Mouse (Mus musculus) intestine, embryonic 15.5 days (tissue): Measurements from ENCODE around the gene H2al1e. TPM values are rescaled to one million over a fixed set of nuclear protein-coding genes. Genes with fewer than 3 reads are reported as not detected.
"Not testable (repeated sequence)": the region's sequence is repeated elsewhere in the genome, so short reads cannot be mapped to it uniquely, and the experiment has no call there.

Source experiments
- ATAC-seq: fragments of 200-750 bp; cut with Nextera tagmentation; 2 replicates; pipeline ENCODE4 v1.8.0; 2017; ENCODE audit warnings: moderate TSS enrichment, moderate library complexity
- H3K27ac ChIP-seq: fragments of 300-500 bp; sonication (generic); 2 replicates; pipeline ENCODE4 v1.5.1; 2015; ENCODE audit warnings: mild to moderate bottlenecking, inconsistent platforms
- H3K27me3 ChIP-seq: fragments of 300-500 bp; sonication (generic); replicated peaks from 2 replicates; pipeline ENCODE4 v1.6.1; 2015; ENCODE audit warnings: inconsistent platforms
- H3K36me3 ChIP-seq: fragments of 300-500 bp; sonication (generic); 2 replicates; pipeline ENCODE4 v1.6.1; 2015; ENCODE audit warnings: inconsistent platforms
- H3K4me1 ChIP-seq: fragments of 300-500 bp; sonication (generic); replicated peaks from 2 replicates; pipeline ENCODE4 v1.6.1; 2015; ENCODE audit warnings: inconsistent platforms
- H3K4me2 ChIP-seq: fragments of 300-500 bp; sonication (generic); replicated peaks from 2 replicates; pipeline ENCODE4 v1.6.1; 2015; ENCODE audit warnings: mild to moderate bottlenecking, inconsistent platforms
- H3K4me3 ChIP-seq: fragments of 300-500 bp; sonication (generic); replicated peaks from 2 replicates; pipeline ENCODE4 v1.5.1; 2015; ENCODE audit warnings: inconsistent platforms
- H3K9ac ChIP-seq: fragments of 300-500 bp; sonication (generic); 2 replicates; pipeline ENCODE4 v1.6.1; 2015; ENCODE audit warnings: inconsistent platforms
- H3K9me3 ChIP-seq: fragments of 300-500 bp; sonication (generic); 2 replicates; pipeline ENCODE4 v1.6.1; 2016; ENCODE audit warnings: inconsistent platforms
- WGBS: fragments of 180-500 bp; shearing (Covaris S2); methylation state at CpG from one replicate; pipeline ENCODE4 v1.1.7; 2015; 5-methylcytosine and 5-hydroxymethylcytosine counted together
- polyA plus RNA-seq: library from polyadenylated mRNA; unstranded; fragments of >200 nt; fragmentation: Nextera tagmentation; extraction: Ambion mirVana; gene quantifications from 2 replicates; pipeline ENCODE4 v1.2.1, GENCODE M21; 2015

The H2al1e gene
- not detected in 2 replicates for polyA plus RNA-seq

DNA sequence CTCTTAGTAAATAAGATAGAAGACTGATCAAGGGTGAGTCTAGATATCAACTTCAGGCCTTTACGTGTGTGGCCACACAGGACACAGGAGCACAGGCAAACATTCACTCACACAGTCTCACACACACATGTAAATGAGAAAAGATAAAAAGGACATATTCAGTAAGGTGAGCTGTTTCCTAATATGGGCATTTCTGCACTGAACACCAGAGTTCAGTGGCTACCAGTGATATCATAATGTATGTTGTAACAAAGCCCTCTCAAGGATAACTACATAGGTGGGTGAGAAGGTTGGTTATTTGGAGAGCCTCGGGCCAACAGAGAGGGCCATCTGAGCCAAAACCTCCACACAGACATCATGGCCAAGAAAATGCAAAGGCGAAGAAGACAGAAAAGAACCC is at the start of gene H2al1e:
Gene H2al1e (plus strand): TSS at position 301 of the 400 bp plus-strand sequence.
- not testable (repeated sequence) for H3K36me3 ChIP-seq, H3K9ac ChIP-seq, H3K4me2 ChIP-seq, H3K4me3 ChIP-seq, H3K27me3 ChIP-seq, H3K4me1 ChIP-seq, ATAC-seq, H3K27ac ChIP-seq, H3K9me3 ChIP-seq
- no CpG with 5 or more reads among the region's 3 CpGs for WGBS

GRCm38 (mm10) chrX:11264918-11265317 is 46.8 kb upstream of the H2al1e start:
- H3K4me2 ChIP-seq = no peak overlapping the region
- H3K9me3 ChIP-seq = no peaks in the 10 kb centered on the region
- no peaks in the 10 kb centered on the region for H3K4me1 ChIP-seq
- no peaks in the 10 kb centered on the region for H3K36me3 ChIP-seq
- WGBS = 64% methylated on average over 8 of the region's 8 CpGs
- no peaks in the 10 kb centered on the region for H3K27me3 ChIP-seq
- no peak overlapping the region for H3K4me3 ChIP-seq
- no peak overlapping the region for H3K27ac ChIP-seq
- no peak for ATAC-seq
- H3K9ac ChIP-seq = no peak overlapping the region

DNA sequence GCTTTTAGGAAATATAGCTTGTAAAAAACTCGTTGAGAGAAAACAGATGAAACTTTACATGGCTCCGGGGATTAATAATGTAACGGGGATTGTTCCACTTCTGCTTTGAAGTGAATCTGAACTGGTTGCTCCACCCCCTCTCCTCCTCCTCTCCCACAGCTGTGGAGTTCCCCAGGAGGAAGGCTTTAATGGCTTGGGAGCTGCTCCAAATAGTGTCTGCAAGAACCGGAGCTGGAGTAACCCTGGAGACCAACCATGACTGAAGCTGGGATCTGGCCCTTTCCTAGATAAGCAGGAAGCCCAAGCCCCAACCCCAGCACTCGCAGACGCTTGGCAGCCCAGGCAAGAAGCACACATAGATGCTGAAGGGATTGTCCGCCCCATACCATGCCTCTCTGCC is 43.9 kb upstream of the H2al1e start:
- no peaks in the 10 kb centered on the region for H3K27me3 ChIP-seq
- no peak overlapping the region for H3K4me2 ChIP-seq
- no peaks in the 10 kb centered on the region for H3K36me3 ChIP-seq
- H3K9ac ChIP-seq = no peak overlapping the region
- no peaks in the 10 kb centered on the region for H3K9me3 ChIP-seq
- H3K27ac ChIP-seq = 0 out of 2 replicates have a peak overlapping the region, but pooled peaks have one; percentile 17
- no peaks in the 10 kb centered on the region for H3K4me1 ChIP-seq
- 45% methylated on average over 7 of the region's 7 CpGs for WGBS
- ATAC-seq = peak; percentile 41; the same call in 1 of the 2 replicates
- no peak overlapping the region for H3K4me3 ChIP-seq

DNA sequence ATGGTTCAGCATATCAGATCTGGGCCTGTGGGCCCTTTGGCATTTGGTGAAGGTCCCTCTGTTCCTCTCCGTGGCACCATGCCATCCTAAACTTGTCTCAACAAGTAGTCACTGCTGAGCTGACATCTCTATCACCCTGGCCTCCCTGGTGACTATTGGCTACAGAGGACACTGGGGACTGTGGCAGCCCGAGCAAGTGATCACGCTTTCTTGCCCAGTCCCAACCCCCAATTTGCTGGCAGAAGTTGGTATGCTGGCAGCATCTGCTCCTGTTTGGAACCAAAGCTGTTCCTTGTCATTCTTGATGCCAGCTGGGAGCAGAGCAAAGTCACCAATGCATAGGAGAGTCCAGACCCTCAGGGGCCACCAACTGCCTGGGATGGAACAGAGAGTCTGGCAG is 42.7 kb upstream of the H2al1e start:
- 83% methylated on average over 3 of the region's 3 CpGs for WGBS
- no peaks in the 10 kb centered on the region for H3K27me3 ChIP-seq
- no peak overlapping the region for H3K4me3 ChIP-seq

GRCm38 (mm10) chrX:11273190-11273589 is 38.5 kb upstream of the H2al1e start:
- no peaks in the 10 kb centered on the region for H3K9me3 ChIP-seq
- H3K9ac ChIP-seq = no peak overlapping the region

More for the DNA sequence above, 42.7 kb upstream of the H2al1e start:
- H3K4me2 ChIP-seq = no peak overlapping the region
- H3K36me3 ChIP-seq = no peaks in the 10 kb centered on the region
- no peaks in the 10 kb centered on the region for H3K4me1 ChIP-seq
- no peak overlapping the region for H3K9ac ChIP-seq
- no peak overlapping the region for H3K27ac ChIP-seq
- no peak for ATAC-seq
- no peaks in the 10 kb centered on the region for H3K9me3 ChIP-seq

GRCm38 (mm10) chrX:11277083-11277482 is 34.7 kb upstream of the H2al1e start:
- no peak overlapping the region for H3K4me3 ChIP-seq
- H3K27ac ChIP-seq = no peak overlapping the region
- WGBS = 67% methylated on average over 6 of the region's 6 CpGs
- no peaks in the 10 kb centered on the region for H3K36me3 ChIP-seq
- ATAC-seq = no peak
- no peak overlapping the region for H3K4me2 ChIP-seq
- no peaks in the 10 kb centered on the region for H3K27me3 ChIP-seq
- H3K9ac ChIP-seq = no peak overlapping the region
- no peaks in the 10 kb centered on the region for H3K9me3 ChIP-seq
- no peaks in the 10 kb centered on the region for H3K4me1 ChIP-seq

More at GRCm38 (mm10) chrX:11273190-11273589, 38.5 kb upstream of the H2al1e start:
- no peak overlapping the region for H3K27ac ChIP-seq
- no peaks in the 10 kb centered on the region for H3K4me1 ChIP-seq
- H3K4me2 ChIP-seq = no peak overlapping the region
- H3K27me3 ChIP-seq = no peaks in the 10 kb centered on the region
- 58% methylated on average over 3 of the region's 3 CpGs for WGBS
- no peak overlapping the region for H3K4me3 ChIP-seq
- H3K36me3 ChIP-seq = no peaks in the 10 kb centered on the region
- peak; percentile 47; the same call in 1 of the 2 replicates for ATAC-seq

DNA sequence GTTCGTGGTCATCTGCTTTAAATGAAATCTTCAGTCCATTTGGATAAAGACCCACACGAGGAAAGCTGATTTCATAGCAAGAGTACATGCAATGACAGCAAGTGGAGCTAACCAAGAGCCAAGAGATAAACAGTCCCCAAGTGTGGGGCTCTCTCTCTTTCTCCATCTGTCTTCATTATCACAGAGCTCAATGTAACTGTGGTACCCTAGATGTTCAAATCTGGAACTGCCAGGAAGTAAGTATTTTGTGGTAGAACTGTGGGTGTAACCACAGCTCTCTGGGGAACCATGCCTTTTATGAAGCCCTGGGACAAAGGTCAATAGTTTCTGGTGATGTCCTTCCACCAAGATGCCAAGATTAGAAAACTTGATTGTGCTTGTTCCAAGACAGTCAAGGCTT is 31.0 kb upstream of the H2al1e start:
- H3K9ac ChIP-seq = no peak overlapping the region
- no peak overlapping the region for H3K4me2 ChIP-seq
- no peaks in the 10 kb centered on the region for H3K36me3 ChIP-seq
- 74% methylated on average over 2 of the region's 2 CpGs for WGBS
- H3K27me3 ChIP-seq = no peaks in the 10 kb centered on the region
- no peak overlapping the region for H3K4me3 ChIP-seq
- H3K4me1 ChIP-seq = no peaks in the 10 kb centered on the region
- no peaks in the 10 kb centered on the region for H3K9me3 ChIP-seq
- no peak overlapping the region for H3K27ac ChIP-seq
- no peak for ATAC-seq

GRCm38 (mm10) chrX:11288306-11288882 is 23.3 kb upstream of the H2al1e start:
- Histone ChIP-seq H3K9ac (no peak overlapping the region), H3K27me3 (no peaks in the 10 kb centered on the region; the same call in 1 of the 2 replicates), H3K9me3 (no peaks in the 10 kb centered on the region), H3K4me2 (no peak overlapping the region), H3K27ac (no peak overlapping the region), H3K4me1 (peaks cover 5% of the 10 kb centered on the region; the same call in 1 of the 2 replicates), H3K36me3 (no peaks in the 10 kb centered on the region), H3K4me3 (no peak overlapping the region)
- 46% methylated on average over 14 of the region's 14 CpGs for WGBS
- peak; percentile 25; the same call in 1 of the 2 replicates for ATAC-seq

GRCm38 (mm10) chrX:11289244-11289643 is 22.5 kb upstream of the H2al1e start:
- 80% methylated on average over 4 of the region's 4 CpGs for WGBS
- Histone ChIP-seq H3K27ac (no peak overlapping the region), H3K27me3 (no peaks in the 10 kb centered on the region; the same call in 1 of the 2 replicates), H3K9me3 (no peaks in the 10 kb centered on the region), H3K4me2 (no peak overlapping the region), H3K4me1 (peaks cover 5% of the 10 kb centered on the region; the same call in 1 of the 2 replicates), H3K9ac (no peak overlapping the region), H3K36me3 (no peaks in the 10 kb centered on the region), H3K4me3 (no peak overlapping the region)
- no peak for ATAC-seq

DNA sequence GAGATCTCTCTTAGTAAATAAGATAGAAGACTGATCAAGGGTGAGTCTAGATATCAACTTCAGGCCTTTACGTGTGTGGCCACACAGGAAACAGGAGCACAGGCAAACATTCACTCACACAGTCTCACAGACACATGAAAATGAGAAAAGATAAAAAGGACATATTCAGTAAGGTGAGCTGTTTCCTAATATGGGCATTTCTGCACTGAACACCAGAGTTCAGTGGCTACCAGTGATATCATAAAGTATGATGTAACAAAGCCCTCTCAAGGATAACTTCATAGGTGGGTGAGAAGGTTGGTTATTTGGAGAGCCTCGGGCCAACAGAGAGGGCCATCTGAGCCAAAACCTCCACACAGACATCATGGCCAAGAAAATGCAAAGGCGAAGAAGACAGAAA is 12.8 kb upstream of the H2al1e start, which contains the start of gene H2al1a:
Gene H2al1a (plus strand): TSS at position 301 of the 400 bp plus-strand sequence.
- H3K4me3 ChIP-seq, H3K36me3 ChIP-seq, H3K27me3 ChIP-seq, H3K9ac ChIP-seq, ATAC-seq, H3K27ac ChIP-seq, H3K4me1 ChIP-seq, H3K4me2 ChIP-seq, H3K9me3 ChIP-seq: not testable (repeated sequence)
- WGBS = no CpG with 5 or more reads among the region's 3 CpGs

DNA sequence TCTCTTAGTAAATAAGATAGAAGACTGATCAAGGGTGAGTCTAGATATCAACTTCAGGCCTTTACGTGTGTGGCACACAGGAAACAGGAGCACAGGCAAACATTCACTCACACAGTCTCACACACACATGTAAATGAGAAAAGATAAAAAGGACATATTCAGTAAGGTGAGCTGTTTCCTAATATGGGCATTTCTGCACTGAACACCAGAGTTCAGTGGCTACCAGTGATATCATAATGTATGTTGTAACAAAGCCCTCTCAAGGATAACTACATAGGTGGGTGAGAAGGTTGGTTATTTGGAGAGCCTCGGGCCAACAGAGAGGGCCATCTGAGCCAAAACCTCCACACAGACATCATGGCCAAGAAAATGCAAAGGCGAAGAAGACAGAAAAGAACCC is 9.6 kb upstream of the H2al1e start, which contains the start of gene H2al1b:
Gene H2al1b (plus strand): TSS at position 301 of the 400 bp plus-strand sequence.
- H3K36me3 ChIP-seq, H3K4me1 ChIP-seq, H3K9me3 ChIP-seq, H3K4me3 ChIP-seq, H3K4me2 ChIP-seq, ATAC-seq, H3K27ac ChIP-seq, H3K27me3 ChIP-seq, H3K9ac ChIP-seq: not testable (repeated sequence)
- WGBS = 82% methylated on average over 1 of the region's 3 CpGs

GRCm38 (mm10) chrX:11305355-11305754 is 6.4 kb upstream of the H2al1e start, which contains the start of gene H2al1c:
Gene H2al1c (plus strand): TSS chrX:11305655.
- not testable (repeated sequence) for H3K9ac ChIP-seq, H3K4me2 ChIP-seq, H3K4me1 ChIP-seq, H3K27ac ChIP-seq, H3K9me3 ChIP-seq, ATAC-seq, H3K4me3 ChIP-seq, H3K27me3 ChIP-seq, H3K36me3 ChIP-seq
- 82% methylated on average over 2 of the region's 6 CpGs for WGBS

DNA sequence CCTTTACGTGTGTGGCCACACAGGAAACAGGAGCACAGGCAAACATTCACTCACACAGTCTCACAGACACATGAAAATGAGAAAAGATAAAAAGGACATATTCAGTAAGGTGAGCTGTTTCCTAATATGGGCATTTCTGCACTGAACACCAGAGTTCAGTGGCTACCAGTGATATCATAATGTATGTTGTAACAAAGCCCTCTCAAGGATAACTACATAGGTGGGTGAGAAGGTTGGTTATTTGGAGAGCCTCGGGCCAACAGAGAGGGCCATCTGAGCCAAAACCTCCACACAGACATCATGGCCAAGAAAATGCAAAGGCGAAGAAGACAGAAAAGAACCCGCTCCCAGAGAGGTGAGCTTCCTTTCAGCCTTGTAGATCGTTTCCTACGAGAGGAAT is 3.2 kb upstream of the H2al1e start, which contains the start of gene H2al1d:
Gene H2al1d (plus strand): TSS at position 301 of the 400 bp plus-strand sequence.
- H3K4me1 ChIP-seq, H3K27ac ChIP-seq, H3K27me3 ChIP-seq, H3K9ac ChIP-seq, H3K4me2 ChIP-seq, H3K4me3 ChIP-seq, H3K9me3 ChIP-seq, H3K36me3 ChIP-seq, ATAC-seq: not testable (repeated sequence)
- WGBS = no CpG with 5 or more reads among the region's 6 CpGs
